Mouse (Mus musculus): ENCODE data around the gene Ccdc33. TPM values are rescaled to one million over a fixed set of nuclear protein-coding genes. Genes with fewer than 3 reads are reported as not detected.

Ccdc33 gene
- polyA plus RNA-seq, 1 experiment from 2014 or later: 0.54 TPM

- Histone ChIP-seq H3K27me3 (ENCODE audit: control insufficient read depth, insufficient read depth, low read length) (no peaks in the 10 kb centered on the region), H3K4me1 (ENCODE audit: control insufficient read depth, insufficient read depth, low read length) (peaks cover 68% of the 10 kb centered on the region), H3K36me3 (ENCODE audit: control insufficient read depth, insufficient read depth, low read length) (no peaks in the 10 kb centered on the region), H3K9me3 (ENCODE audit: control insufficient read depth, low read length) (no peaks in the 10 kb centered on the region), H3K4me3 (replicated peaks; ENCODE audit: low read depth, low read length) (no peak overlapping the region), H3K9ac (replicated peaks; ENCODE audit: low read length) (no peak overlapping the region), H3K27ac (replicated peaks; ENCODE audit: low read depth, low read length) (peak overlapping the region; percentile 95; the same call in 1 of the 2 replicates), H3K4me2 (ENCODE audit: low read length) (no peak overlapping the region)
- WGBS: 63% methylated on average over 5 of the region's 5 CpGs
- ATAC-seq (ENCODE audit: low FRiP score, low TSS enrichment): no peak
- no peak for DNase-seq
Measured at GRCm38 (mm10) chr9:58110787-58111186, 7.8 kb downstream of the Ccdc33 start.

DNA sequence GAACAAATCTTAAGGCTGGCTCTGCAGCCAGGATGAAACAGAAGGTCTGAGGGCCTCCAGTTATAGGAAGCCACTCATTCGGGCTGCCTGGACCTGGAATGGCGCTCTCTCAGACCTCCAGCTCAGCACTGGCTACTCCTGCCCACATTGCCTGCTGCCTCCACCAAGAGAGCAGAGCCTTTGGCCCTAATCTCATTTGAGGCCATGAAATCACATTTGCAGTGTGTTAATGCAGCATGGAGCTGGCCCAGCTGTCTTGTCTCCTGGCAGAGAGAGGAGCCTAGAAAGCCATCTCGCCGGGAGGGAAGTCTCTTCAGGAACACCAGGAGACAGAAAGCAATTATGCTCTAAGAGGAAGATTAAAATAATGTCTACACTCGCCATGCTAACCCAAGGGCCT lies 11.1 kb downstream of the Ccdc33 start:
- peak overlapping the region; percentile 60 for H3K27ac ChIP-seq (replicated peaks; ENCODE audit: low read depth, low read length)
- WGBS: 22% methylated on average over 5 of the region's 5 CpGs
- H3K4me3 ChIP-seq (replicated peaks; ENCODE audit: low read depth, low read length): no peak overlapping the region
- H3K9ac ChIP-seq (replicated peaks; ENCODE audit: low read length): no peak overlapping the region
- peaks cover 36% of the 10 kb centered on the region for H3K4me1 ChIP-seq (ENCODE audit: control insufficient read depth, insufficient read depth, low read length)
- no peaks in the 10 kb centered on the region for H3K27me3 ChIP-seq (ENCODE audit: control insufficient read depth, insufficient read depth, low read length)
- peak; percentile 62 for DNase-seq
- ATAC-seq (ENCODE audit: low FRiP score, low TSS enrichment): no peak
- H3K9me3 ChIP-seq (ENCODE audit: control insufficient read depth, low read length): no peaks in the 10 kb centered on the region
- no peaks in the 10 kb centered on the region for H3K36me3 ChIP-seq (ENCODE audit: control insufficient read depth, insufficient read depth, low read length)
- H3K4me2 ChIP-seq (ENCODE audit: low read length): no peak overlapping the region

DNA sequence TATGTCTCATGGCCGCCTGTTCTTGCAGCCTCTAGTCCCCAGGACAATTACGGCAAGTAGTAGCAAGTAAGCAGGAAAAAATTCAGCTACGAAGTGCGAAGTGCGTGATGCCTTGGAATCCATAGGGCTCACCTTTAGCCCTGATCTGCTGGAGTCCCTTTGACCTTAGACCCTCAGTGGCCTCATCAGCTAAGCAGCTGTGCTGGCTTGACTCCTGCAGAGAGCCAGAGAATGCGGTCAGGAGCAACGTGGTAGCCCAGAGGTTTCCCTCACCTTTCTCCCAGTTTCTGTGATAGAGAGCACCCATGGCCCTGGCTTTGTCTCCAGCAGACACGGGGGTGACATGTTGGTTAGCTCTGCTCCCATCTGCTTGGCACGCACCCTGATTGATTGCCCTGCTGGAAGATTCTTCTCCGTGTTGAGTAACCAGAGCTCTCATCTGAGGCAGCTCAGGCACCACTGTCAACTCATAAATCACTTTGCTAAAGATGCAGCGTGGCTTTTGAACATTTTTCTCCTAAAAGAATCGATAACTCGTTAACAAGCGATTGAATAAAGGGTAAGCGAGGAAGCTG lies 12.9 kb downstream of the Ccdc33 start:
- WGBS: 76% methylated on average over 15 of the region's 15 CpGs
- H3K4me1 ChIP-seq (ENCODE audit: control insufficient read depth, insufficient read depth, low read length): peaks cover 25% of the 10 kb centered on the region
- H3K9me3 ChIP-seq (ENCODE audit: control insufficient read depth, low read length): no peaks in the 10 kb centered on the region
- no peak for ATAC-seq (ENCODE audit: low FRiP score, low TSS enrichment)
- no peak overlapping the region for H3K4me3 ChIP-seq (replicated peaks; ENCODE audit: low read depth, low read length)
- H3K4me2 ChIP-seq (ENCODE audit: low read length): no peak overlapping the region
- no peak for DNase-seq
- H3K27me3 ChIP-seq (ENCODE audit: control insufficient read depth, insufficient read depth, low read length): no peaks in the 10 kb centered on the region
- no peak overlapping the region for H3K9ac ChIP-seq (replicated peaks; ENCODE audit: low read length)
- H3K27ac ChIP-seq (replicated peaks; ENCODE audit: low read depth, low read length): no peak overlapping the region
- H3K36me3 ChIP-seq (ENCODE audit: control insufficient read depth, insufficient read depth, low read length): no peaks in the 10 kb centered on the region

GRCm38 (mm10) chr9:58103647-58104046 lies 15.0 kb downstream of the Ccdc33 start:
- H3K36me3 ChIP-seq (ENCODE audit: control insufficient read depth, insufficient read depth, low read length): no peaks in the 10 kb centered on the region
- WGBS: 39% methylated on average over 6 of the region's 6 CpGs
- no peak for ATAC-seq (ENCODE audit: low FRiP score, low TSS enrichment)
- H3K27ac ChIP-seq (replicated peaks; ENCODE audit: low read depth, low read length): no peak overlapping the region
- H3K4me3 ChIP-seq (replicated peaks; ENCODE audit: low read depth, low read length): no peak overlapping the region
- H3K9ac ChIP-seq (replicated peaks; ENCODE audit: low read length): no peak overlapping the region
- H3K27me3 ChIP-seq (ENCODE audit: control insufficient read depth, insufficient read depth, low read length): no peaks in the 10 kb centered on the region
- H3K9me3 ChIP-seq (ENCODE audit: control insufficient read depth, low read length): no peaks in the 10 kb centered on the region
- no peak overlapping the region for H3K4me2 ChIP-seq (ENCODE audit: low read length)
- DNase-seq: no peak
- H3K4me1 ChIP-seq (ENCODE audit: control insufficient read depth, insufficient read depth, low read length): peaks cover 19% of the 10 kb centered on the region

GRCm38 (mm10) chr9:58102013-58102412 lies 16.6 kb downstream of the Ccdc33 start:
- Histone ChIP-seq H3K4me1 (ENCODE audit: control insufficient read depth, insufficient read depth, low read length) (peaks cover 16% of the 10 kb centered on the region), H3K4me2 (ENCODE audit: low read length) (no peak overlapping the region), H3K27me3 (ENCODE audit: control insufficient read depth, insufficient read depth, low read length) (no peaks in the 10 kb centered on the region), H3K9ac (replicated peaks; ENCODE audit: low read length) (no peak overlapping the region), H3K9me3 (ENCODE audit: control insufficient read depth, low read length) (no peaks in the 10 kb centered on the region), H3K36me3 (ENCODE audit: control insufficient read depth, insufficient read depth, low read length) (no peaks in the 10 kb centered on the region), H3K4me3 (replicated peaks; ENCODE audit: low read depth, low read length) (no peak overlapping the region), H3K27ac (replicated peaks; ENCODE audit: low read depth, low read length) (no peak overlapping the region)
- DNase-seq (no peak), ATAC-seq (ENCODE audit: low FRiP score, low TSS enrichment) (no peak)
- 72% methylated on average over 4 of the region's 4 CpGs for WGBS

GRCm38 (mm10) chr9:58099836-58100565 lies 18.6 kb downstream of the Ccdc33 start:
- peaks cover 26% of the 10 kb centered on the region for H3K4me1 ChIP-seq (ENCODE audit: control insufficient read depth, insufficient read depth, low read length)
- H3K4me2 ChIP-seq (ENCODE audit: low read length): no peak overlapping the region
- no peak for DNase-seq
- H3K27ac ChIP-seq (replicated peaks; ENCODE audit: low read depth, low read length): no peak overlapping the region
- ATAC-seq (ENCODE audit: low FRiP score, low TSS enrichment): no peak
- no peak overlapping the region for H3K9ac ChIP-seq (replicated peaks; ENCODE audit: low read length)
- no peaks in the 10 kb centered on the region for H3K27me3 ChIP-seq (ENCODE audit: control insufficient read depth, insufficient read depth, low read length)
- H3K9me3 ChIP-seq (ENCODE audit: control insufficient read depth, low read length): no peaks in the 10 kb centered on the region
- no peak overlapping the region for H3K4me3 ChIP-seq (replicated peaks; ENCODE audit: low read depth, low read length)
- WGBS: 75% methylated on average over 5 of the region's 5 CpGs
- H3K36me3 ChIP-seq (ENCODE audit: control insufficient read depth, insufficient read depth, low read length): no peaks in the 10 kb centered on the region

GRCm38 (mm10) chr9:58096629-58097301 lies 21.9 kb downstream of the Ccdc33 start:
- Histone ChIP-seq H3K27ac (replicated peaks; ENCODE audit: low read depth, low read length) (peak overlapping the region; percentile 75), H3K4me1 (ENCODE audit: control insufficient read depth, insufficient read depth, low read length) (peaks cover 20% of the 10 kb centered on the region), H3K9me3 (ENCODE audit: control insufficient read depth, low read length) (no peaks in the 10 kb centered on the region), H3K4me3 (replicated peaks; ENCODE audit: low read depth, low read length) (no peak overlapping the region), H3K4me2 (ENCODE audit: low read length) (no peak overlapping the region), H3K27me3 (ENCODE audit: control insufficient read depth, insufficient read depth, low read length) (no peaks in the 10 kb centered on the region), H3K9ac (replicated peaks; ENCODE audit: low read length) (no peak overlapping the region), H3K36me3 (ENCODE audit: control insufficient read depth, insufficient read depth, low read length) (no peaks in the 10 kb centered on the region)
- DNase-seq (peak; percentile 72), ATAC-seq (ENCODE audit: low FRiP score, low TSS enrichment) (peak; percentile 57; the same call in 1 of the 2 replicates)
- 47% methylated on average over 5 of the region's 5 CpGs for WGBS

DNA sequence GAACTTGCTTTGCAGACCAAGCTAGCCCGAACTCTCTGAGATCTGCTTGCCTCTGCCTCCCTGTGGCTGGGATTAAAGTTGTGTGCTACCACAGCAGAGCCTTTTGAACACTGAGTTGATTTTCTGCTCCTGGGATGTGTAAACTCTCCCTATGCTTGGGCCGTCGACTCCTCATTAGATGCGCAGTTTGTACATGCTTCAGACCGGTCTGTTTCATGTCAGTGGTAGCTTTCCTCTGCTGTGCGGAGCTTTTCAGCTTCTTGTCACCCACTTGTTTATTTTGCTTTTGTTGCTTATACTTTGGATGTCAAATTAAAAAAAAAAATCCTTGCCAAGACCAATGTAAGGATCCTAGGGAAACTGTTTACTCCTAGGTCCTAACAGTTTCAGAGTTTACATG lies 22.6 kb downstream of the Ccdc33 start:
- 76% methylated on average over 6 of the region's 6 CpGs for whole genome bisulfite sequencing
- Histone ChIP-seq H3K4me3 (replicated peaks; ENCODE audit: low read depth, low read length) (no peak overlapping the region), H3K27me3 (ENCODE audit: control insufficient read depth, insufficient read depth, low read length) (no peaks in the 10 kb centered on the region), H3K27ac (replicated peaks; ENCODE audit: low read depth, low read length) (peak overlapping the region; percentile 75; the same call in 1 of the 2 replicates), H3K9me3 (ENCODE audit: control insufficient read depth, low read length) (no peaks in the 10 kb centered on the region), H3K4me2 (ENCODE audit: low read length) (no peak overlapping the region), H3K36me3 (ENCODE audit: control insufficient read depth, insufficient read depth, low read length) (no peaks in the 10 kb centered on the region), H3K4me1 (ENCODE audit: control insufficient read depth, insufficient read depth, low read length) (peaks cover 19% of the 10 kb centered on the region), H3K9ac (replicated peaks; ENCODE audit: low read length) (no peak overlapping the region)
- no peak for DNase-seq
- ATAC-seq (ENCODE audit: low FRiP score, low TSS enrichment): no peak
